14 mouse cellular contexts compared by ENCODE assay signal in genomic region chr11:120356319-120356840, GRCm38 (mm10). TPM values are rescaled to one million over a fixed set of nuclear protein-coding genes. Genes with fewer than 3 reads are reported as not detected.
DNase-seq lines count a peak whose midpoint lies in the region; ATAC-seq and TF ChIP-seq lines count a peak whose summit lies in the region.
"Had no signal": no experiment of that assay in that cellular context is flagged by ENCODE, and none has a peak within 500 bp of the region (broad histone marks: within the 10 kb centered on the region; RNA-seq: fewer than 3 reads in every experiment).

No protein-coding gene starts in this region.

- no peak overlapping the region for H3K4me3 ChIP-seq in kidney, postnatal 0 days (replicated peaks; ENCODE audit: low read depth, low read length)
- H3K4me3 ChIP-seq in embryonic facial prominence, embryonic 13.5 days: no peak overlapping the region
- H3K4me3 ChIP-seq in stomach, postnatal 0 days (ENCODE audit: low read depth, low read length): no peak overlapping the region
- H3K4me3 ChIP-seq: forebrain, embryonic 13.5 days; neural tube, embryonic 15.5 days had no signal

- no peak for TF ChIP-seq EP300 in stomach, postnatal 0 days (optimal IDR thresholded peaks at IDR 0.05)

- no peak for DNase-seq in kidney, postnatal 0 days (ENCODE audit: low spot score)
- no peak for DNase-seq in kidney, postnatal 36 days
- peak; percentile 7 for DNase-seq in ovary, postnatal 36 days (ENCODE audit: low spot score)
- DNase-seq in ovary, adult 18-20 months (ENCODE audit: low spot score): no peak
- no peak for DNase-seq in stomach, postnatal 0 days (ENCODE audit: low spot score)
- DNase-seq in embryo, embryonic 10 days (ENCODE audit: low spot score): no peak
- DNase-seq: adrenal gland, postnatal 36 days; cerebellum, adult 8-10 months; heart, adult 18-20 months; layer of hippocampus, postnatal 36 days had no signal

- TF ChIP-seq CTCF in kidney, postnatal 0 days (IDR thresholded peaks at IDR 0.05; ENCODE audit: low read depth): peak; percentile 48
- peak; percentile 57 for TF ChIP-seq CTCF in stomach, postnatal 0 days (IDR thresholded peaks at IDR 0.05; ENCODE audit: low read depth)

- no peaks in the 10 kb centered on the region for H3K36me3 ChIP-seq in kidney, postnatal 0 days (ENCODE audit: insufficient read depth, low read length)
- peaks cover 3% of the 10 kb centered on the region; the same call in 1 of the 2 replicates for H3K36me3 ChIP-seq in embryonic facial prominence, embryonic 13.5 days
- no peaks in the 10 kb centered on the region for H3K36me3 ChIP-seq in stomach, postnatal 0 days (ENCODE audit: control insufficient read depth, insufficient read depth, low read length)
- H3K36me3 ChIP-seq: neural tube, embryonic 15.5 days had no signal

- WGBS in kidney, postnatal 0 days: 77% methylated on average over 15 of the region's 15 CpGs
- WGBS in embryonic facial prominence, embryonic 13.5 days: 80% methylated on average over 15 of the region's 15 CpGs
- 77% methylated on average over 15 of the region's 15 CpGs for WGBS in stomach, postnatal 0 days

- no peak for ATAC-seq in kidney, postnatal 0 days (replicated peaks; ENCODE audit: low FRiP score, low read depth)
- ATAC-seq in embryonic facial prominence, embryonic 13.5 days (ENCODE audit: insufficient number of reproducible peaks, insufficient read depth, low FRiP score, low TSS enrichment, low read depth): no peak
- no peak for ATAC-seq in stomach, postnatal 0 days (ENCODE audit: low FRiP score, low TSS enrichment)
- ATAC-seq: forebrain, embryonic 13.5 days; midbrain, embryonic 16.5 days had no signal

- peaks cover 12% of the 10 kb centered on the region for H3K4me1 ChIP-seq in kidney, postnatal 0 days (replicated peaks; ENCODE audit: insufficient read depth, low read length)
- peaks cover 60% of the 10 kb centered on the region for H3K4me1 ChIP-seq in embryonic facial prominence, embryonic 13.5 days
- H3K4me1 ChIP-seq in stomach, postnatal 0 days (replicated peaks; ENCODE audit: control insufficient read depth, insufficient read depth): peaks cover 20% of the 10 kb centered on the region

- no peaks in the 10 kb centered on the region for H3K27me3 ChIP-seq in kidney, postnatal 0 days (ENCODE audit: insufficient read depth, low read length)
- no peaks in the 10 kb centered on the region for H3K27me3 ChIP-seq in embryonic facial prominence, embryonic 13.5 days
- no peaks in the 10 kb centered on the region for H3K27me3 ChIP-seq in stomach, postnatal 0 days (ENCODE audit: control insufficient read depth, insufficient read depth, low read length)
- H3K27me3 ChIP-seq: forebrain, embryonic 13.5 days; neural tube, embryonic 15.5 days had no signal

- H3K9me3 ChIP-seq in kidney, postnatal 0 days (replicated peaks; ENCODE audit: low read length): no peaks in the 10 kb centered on the region
- no peaks in the 10 kb centered on the region for H3K9me3 ChIP-seq in embryonic facial prominence, embryonic 13.5 days
- H3K9me3 ChIP-seq in stomach, postnatal 0 days (ENCODE audit: control insufficient read depth, low read length): no peaks in the 10 kb centered on the region
- H3K9me3 ChIP-seq: forebrain, embryonic 13.5 days; neural tube, embryonic 15.5 days had no signal

- H3K9ac ChIP-seq in kidney, postnatal 0 days (ENCODE audit: low read depth, low read length): no peak overlapping the region
- H3K9ac ChIP-seq in embryonic facial prominence, embryonic 13.5 days: no peak overlapping the region
- H3K9ac ChIP-seq in stomach, postnatal 0 days (ENCODE audit: low read length): no peak overlapping the region
- H3K9ac ChIP-seq: forebrain, embryonic 13.5 days; neural tube, embryonic 15.5 days had no signal

- H3K27ac ChIP-seq in kidney, postnatal 0 days: no peak overlapping the region
- peak overlapping the region; percentile 89; the same call in 1 of the 2 replicates for H3K27ac ChIP-seq in embryonic facial prominence, embryonic 13.5 days
- H3K27ac ChIP-seq in stomach, postnatal 0 days (replicated peaks): no peak overlapping the region

- no peak overlapping the region for H3K4me2 ChIP-seq in kidney, postnatal 0 days (ENCODE audit: low read length)
- no peak overlapping the region for H3K4me2 ChIP-seq in embryonic facial prominence, embryonic 13.5 days
- H3K4me2 ChIP-seq in stomach, postnatal 0 days (replicated peaks; ENCODE audit: low read depth): no peak overlapping the region
- H3K4me2 ChIP-seq: forebrain, embryonic 13.5 days; neural tube, embryonic 15.5 days had no signal

RNA-seq across cellular contexts. Expression of gene Fscn2, which starts 5.0 kb away (rescaled TPM):
- polyA plus RNA-seq in kidney, postnatal 0 days (2015; fragmentation: Nextera tagmentation; extraction: Ambion mirVana): 1.3 and 1.5 TPM in 2 replicates
- 0.25 and 1.1 TPM in 2 replicates for polyA plus RNA-seq in embryonic facial prominence, embryonic 13.5 days (2015; fragmentation: Nextera tagmentation; extraction: Ambion mirVana)
- polyA plus RNA-seq in stomach, postnatal 0 days (2015; fragmentation: Nextera tagmentation; extraction: Ambion mirVana): 0.41 and 0.47 TPM in 2 replicates

RNA-seq across cellular contexts. Expression of gene Actg1, which starts 8.0 kb away (rescaled TPM):
- 2,251 and 2,404 TPM in 2 replicates for polyA plus RNA-seq in kidney, postnatal 0 days (2015; fragmentation: Nextera tagmentation; extraction: Ambion mirVana)
- 2,524 and 2,741 TPM in 2 replicates for polyA plus RNA-seq in embryonic facial prominence, embryonic 13.5 days (2015; fragmentation: Nextera tagmentation; extraction: Ambion mirVana)
- polyA plus RNA-seq in stomach, postnatal 0 days (2015; fragmentation: Nextera tagmentation; extraction: Ambion mirVana): 2,268 and 2,377 TPM in 2 replicates

RNA-seq across cellular contexts. Expression of gene Faap100, which starts 22.2 kb away (rescaled TPM):
- polyA plus RNA-seq in kidney, postnatal 0 days (2015; fragmentation: Nextera tagmentation; extraction: Ambion mirVana): 21.9 and 26.6 TPM in 2 replicates
- polyA plus RNA-seq in embryonic facial prominence, embryonic 13.5 days (2015; fragmentation: Nextera tagmentation; extraction: Ambion mirVana): 38.6 and 43.7 TPM in 2 replicates
- 14.3 and 15.3 TPM in 2 replicates for polyA plus RNA-seq in stomach, postnatal 0 days (2015; fragmentation: Nextera tagmentation; extraction: Ambion mirVana)
